Mouse (Mus musculus) liver, embryonic 14.5 days (tissue): ENCODE data around the gene Ttc22. TPM values are rescaled to one million over a fixed set of nuclear protein-coding genes. Genes with fewer than 3 reads are reported as not detected.

ENCODE experiments used
- ATAC-seq: fragments of 200-750 bp; cut with Nextera tagmentation; 2 replicates; pipeline ENCODE4 v1.8.0; 2017; ENCODE audit warnings: moderate number of reproducible peaks, mild to moderate bottlenecking, moderate library complexity; ENCODE audit not compliant: insufficient read depth
- DNase-seq, 3 experiments: peaks; one replicate each; pipeline ENCODE4 v3.0.0-alpha.2; 2012 to 2013; ENCODE audit warnings: low read depth in 3 of 3, low spot score in 3 of 3
- H3K27ac ChIP-seq: fragments of 300-500 bp; sonication (generic); 2 replicates; pipeline ENCODE4 v1.5.1; 2014; ENCODE audit warnings: moderate library complexity, mild to moderate bottlenecking, control low read depth, inconsistent platforms
- H3K27me3 ChIP-seq: fragments of 300-500 bp; sonication (generic); 2 replicates; pipeline ENCODE4 v1.6.1; 2014; ENCODE audit warnings: mild to moderate bottlenecking, low read length, moderate library complexity; ENCODE audit not compliant: control insufficient read depth, insufficient read depth
- H3K36me3 ChIP-seq: fragments of 300-500 bp; sonication (generic); replicated peaks from 2 replicates; pipeline ENCODE4 v1.6.1; 2014; ENCODE audit warnings: low read depth; ENCODE audit not compliant: control insufficient read depth, insufficient read depth
- H3K4me1 ChIP-seq, 2 experiments: fragments of 200-500 bp in 1 of 2; fragments of 300-500 bp in 1 of 2; sonication (generic) in 1 of 2; replicated peaks; 2 replicates each; pipeline ENCODE4 v1.6.1; 2012 to 2014; ENCODE audit warnings: antibody characterized with exemption in 1 of 2, inconsistent platforms in 1 of 2, low read length in 1 of 2; ENCODE audit not compliant: control insufficient read depth in 2 of 2, insufficient read depth in 2 of 2
- H3K4me2 ChIP-seq: fragments of 300-500 bp; sonication (generic); 2 replicates; pipeline ENCODE4 v1.6.1; 2014; ENCODE audit warnings: low read depth, mild to moderate bottlenecking, control low read depth, moderate library complexity
- H3K4me3 ChIP-seq, 2 experiments: fragments of 200-500 bp in 1 of 2; fragments of 300-500 bp in 1 of 2; sonication (generic) in 1 of 2; 2 replicates each; pipeline ENCODE4 v1.5.1; 2012 to 2014; ENCODE audit warnings: low read depth in 2 of 2, low read length in 2 of 2, mild to moderate bottlenecking in 2 of 2, control low read depth in 1 of 2, inconsistent platforms in 1 of 2, moderate library complexity in 1 of 2; ENCODE audit not compliant: insufficient read depth in 1 of 2
- H3K9ac ChIP-seq: fragments of 300-500 bp; sonication (generic); replicated peaks from 2 replicates; pipeline ENCODE4 v1.6.1; 2014; ENCODE audit warnings: mild to moderate bottlenecking, control low read depth, moderate library complexity
- H3K9me3 ChIP-seq: fragments of 300-500 bp; sonication (generic); 2 replicates; pipeline ENCODE4 v1.6.1; 2016; ENCODE audit warnings: low read length, mixed read lengths; ENCODE audit not compliant: control insufficient read depth
- CTCF ChIP-seq: IDR thresholded peaks from 2 replicates; pipeline ENCODE4 v1.5.1; 2016; ENCODE audit warnings: antibody characterized with exemption, low read depth, control low read depth
- EP300 ChIP-seq: IDR thresholded peaks from 2 replicates; pipeline ENCODE4 v1.6.1; 2016; ENCODE audit warnings: antibody characterized with exemption, low read depth
- WGBS: fragments of 180-500 bp; shearing (Covaris S2); extraction: QIAGEN DNeasy Blood & Tissue Kit; methylation state at CpG from one replicate; pipeline ENCODE4 v1.1.7; 2014; ENCODE audit not compliant: insufficient replicate concordance; 5-methylcytosine and 5-hydroxymethylcytosine counted together
- polyA plus RNA-seq, 2 experiments: library from polyadenylated mRNA; depleted of rRNA in 1 of 2; stranded (reverse) in 1 of 2; unstranded in 1 of 2; fragments of >200 nt; fragmentation: Nextera tagmentation in 1 of 2; extraction: Ambion mirVana in 1 of 2; gene quantifications; 2 replicates each; pipeline versions ENCODE4 v1.2.1 to v1.2.3; 2012 to 2014

Ttc22 gene
- polyA plus RNA-seq, 2 experiments, result 0.02 TPM; not detected in 1

- ATAC-seq, result no peak
- DNase-seq, result no peak
- H3K4me2 ChIP-seq, result no peak overlapping the region
- H3K27ac ChIP-seq, result no peak overlapping the region
- H3K36me3 ChIP-seq, result no peaks in the 10 kb centered on the region
- WGBS, result 42% methylated on average over 7 of the region's 7 CpGs
- H3K9ac ChIP-seq, result no peak overlapping the region
- H3K4me1 ChIP-seq, result no peaks in the 10 kb centered on the region
- H3K27me3 ChIP-seq, result no peaks in the 10 kb centered on the region
- H3K4me3 ChIP-seq, result no peak overlapping the region
- H3K9me3 ChIP-seq, result no peaks in the 10 kb centered on the region
- TF ChIP-seq EP300 (no peak), CTCF (peak; percentile 68)
Measured at GRCm38 (mm10) chr4:106593636-106594035, 28.6 kb upstream of the Ttc22 start.

GRCm38 (mm10) chr4:106596200-106596599 is 26.0 kb upstream of the Ttc22 start:
- no peaks in the 10 kb centered on the region for H3K9me3 ChIP-seq
- no peaks in the 10 kb centered on the region for H3K36me3 ChIP-seq
- DNase-seq (no peak), ATAC-seq (no peak)
- no peak overlapping the region for H3K27ac ChIP-seq
- no peak overlapping the region for H3K4me2 ChIP-seq
- H3K9ac ChIP-seq, result no peak overlapping the region
- 47% methylated on average over 3 of the region's 3 CpGs for WGBS
- H3K27me3 ChIP-seq, result no peaks in the 10 kb centered on the region
- no peak overlapping the region for H3K4me3 ChIP-seq
- no peaks in the 10 kb centered on the region for H3K4me1 ChIP-seq
- TF ChIP-seq CTCF, result peak; percentile 51
- no peak for TF ChIP-seq EP300

GRCm38 (mm10) chr4:106597055-106597454 is 25.2 kb upstream of the Ttc22 start:
- Histone ChIP-seq H3K27me3 (no peaks in the 10 kb centered on the region), H3K4me2 (no peak overlapping the region), H3K9ac (no peak overlapping the region), H3K27ac (no peak overlapping the region), H3K36me3 (no peaks in the 10 kb centered on the region), H3K4me3 (no peak overlapping the region), H3K9me3 (no peaks in the 10 kb centered on the region), H3K4me1 (no peaks in the 10 kb centered on the region)
- no peak for TF ChIP-seq EP300
- TF ChIP-seq CTCF, result no peak
- ATAC-seq (no peak), DNase-seq (no peak)
- 66% methylated on average over 9 of the region's 9 CpGs for WGBS

GRCm38 (mm10) chr4:106597741-106598140 is 24.5 kb upstream of the Ttc22 start:
- TF ChIP-seq CTCF (no peak), EP300 (no peak)
- DNase-seq (no peak), ATAC-seq (no peak)
- Histone ChIP-seq H3K4me2 (no peak overlapping the region), H3K4me1 (no peaks in the 10 kb centered on the region), H3K9me3 (no peaks in the 10 kb centered on the region), H3K27ac (no peak overlapping the region), H3K9ac (no peak overlapping the region), H3K4me3 (no peak overlapping the region), H3K27me3 (no peaks in the 10 kb centered on the region), H3K36me3 (no peaks in the 10 kb centered on the region)
- WGBS, result 58% methylated on average over 4 of the region's 4 CpGs

- Histone ChIP-seq H3K9me3 (no peaks in the 10 kb centered on the region), H3K27ac (no peak overlapping the region), H3K4me1 (no peaks in the 10 kb centered on the region), H3K9ac (no peak overlapping the region), H3K4me3 (no peak overlapping the region), H3K36me3 (no peaks in the 10 kb centered on the region), H3K4me2 (no peak overlapping the region), H3K27me3 (no peaks in the 10 kb centered on the region)
- TF ChIP-seq EP300 (no peak), CTCF (peak; percentile 25; the same call in 1 of the 2 replicates)
- 21% methylated on average over 1 of the region's 1 CpGs for WGBS
- DNase-seq (no peak), ATAC-seq (no peak)
Measured at GRCm38 (mm10) chr4:106599415-106599814, 22.8 kb upstream of the Ttc22 start.
